Mouse (Mus musculus) limb, embryonic 15.5 days (tissue): ENCODE results near the gene Cltb. TPM values are rescaled to one million over a fixed set of nuclear protein-coding genes. Genes with fewer than 3 reads are reported as not detected.
A peak's percentile ranks its signal among the peaks of the same experiment; 100 is the strongest.

Experiments used
- ATAC-seq: fragments of 200-750 bp; cut with Nextera tagmentation; 2 replicates; pipeline ENCODE4 v1.8.0; 2017; ENCODE audit warnings: low read depth, moderate TSS enrichment; ENCODE audit not compliant: insufficient number of reproducible peaks, low FRiP score, low TSS enrichment
- H3K27ac ChIP-seq: fragments of 300-500 bp; sonication (generic); 2 replicates; pipeline ENCODE4 v1.5.1; 2015; ENCODE audit warnings: moderate library complexity, mild to moderate bottlenecking, inconsistent platforms
- H3K27me3 ChIP-seq: fragments of 300-500 bp; sonication (generic); 2 replicates; pipeline ENCODE4 v1.6.1; 2015; ENCODE audit warnings: inconsistent platforms
- H3K36me3 ChIP-seq: fragments of 300-500 bp; sonication (generic); 2 replicates; pipeline ENCODE4 v1.6.1; 2015; ENCODE audit warnings: inconsistent platforms
- H3K4me1 ChIP-seq: fragments of 300-500 bp; sonication (generic); 2 replicates; pipeline ENCODE4 v1.6.1; 2015; ENCODE audit warnings: inconsistent platforms
- H3K4me2 ChIP-seq: fragments of 300-500 bp; sonication (generic); 2 replicates; pipeline ENCODE4 v1.6.1; 2015; ENCODE audit warnings: mild to moderate bottlenecking, inconsistent platforms
- H3K4me3 ChIP-seq: fragments of 300-500 bp; sonication (generic); 2 replicates; pipeline ENCODE4 v1.5.1; 2015; ENCODE audit warnings: mild to moderate bottlenecking, inconsistent platforms
- H3K9ac ChIP-seq: fragments of 300-500 bp; sonication (generic); 2 replicates; pipeline ENCODE4 v1.6.1; 2015; ENCODE audit warnings: inconsistent platforms
- H3K9me3 ChIP-seq: fragments of 300-500 bp; sonication (generic); 2 replicates; pipeline ENCODE4 v1.6.1; 2016; ENCODE audit warnings: inconsistent platforms
- WGBS: fragments of 180-500 bp; shearing (Covaris S2); methylation state at CpG from one replicate; pipeline ENCODE4 v1.1.7; 2015; 5-methylcytosine and 5-hydroxymethylcytosine counted together
- polyA plus RNA-seq: library from polyadenylated mRNA; unstranded; fragments of >200 nt; fragmentation: Nextera tagmentation; extraction: Ambion mirVana; gene quantifications from 2 replicates; pipeline ENCODE4 v1.2.1, GENCODE M21; 2015

Gene Cltb
- polyA plus RNA-seq, 1 experiment from 2014 or later = 87.6 TPM

DNA sequence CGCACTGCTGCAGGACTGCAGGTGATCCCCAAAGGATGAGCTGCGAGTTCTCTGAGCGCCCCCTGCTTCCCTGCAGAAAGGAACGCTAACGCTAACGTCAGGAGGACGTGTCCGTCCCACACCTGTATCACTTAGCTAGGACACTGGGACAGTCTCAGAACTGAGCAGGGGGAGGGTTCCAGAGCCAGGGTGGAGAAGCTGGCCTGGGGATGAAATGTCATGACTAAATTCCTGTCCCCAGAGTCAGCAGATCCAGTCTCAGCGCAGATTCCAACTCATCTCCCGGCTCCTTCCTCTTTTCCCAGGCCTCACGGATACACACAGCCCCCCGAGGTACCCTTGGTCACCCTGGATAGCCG, 552 bp downstream of the Cltb start:
- Histone ChIP-seq H3K27me3 (no peaks in the 10 kb centered on the region), H3K4me3 (peak overlapping the region; percentile 76), H3K4me1 (peaks cover 21% of the 10 kb centered on the region), H3K36me3 (peaks cover 5% of the 10 kb centered on the region), H3K27ac (peak overlapping the region; percentile 65), H3K4me2 (peak overlapping the region; percentile 93), H3K9me3 (no peaks in the 10 kb centered on the region), H3K9ac (peak overlapping the region; percentile 79)
- ATAC-seq = no peak
- WGBS = 12% methylated on average over 13 of the region's 13 CpGs

- Histone ChIP-seq H3K27me3 (no peaks in the 10 kb centered on the region), H3K4me1 (peaks cover 25% of the 10 kb centered on the region), H3K36me3 (peaks cover 12% of the 10 kb centered on the region), H3K9ac (no peak overlapping the region), H3K4me3 (no peak overlapping the region), H3K9me3 (no peaks in the 10 kb centered on the region), H3K4me2 (no peak overlapping the region), H3K27ac (no peak overlapping the region)
- 30% methylated on average over 1 of the region's 1 CpGs for WGBS
- no peak for ATAC-seq
Measured at GRCm38 (mm10) chr13:54609301-54609700, 1.8 kb downstream of the Cltb start.

DNA sequence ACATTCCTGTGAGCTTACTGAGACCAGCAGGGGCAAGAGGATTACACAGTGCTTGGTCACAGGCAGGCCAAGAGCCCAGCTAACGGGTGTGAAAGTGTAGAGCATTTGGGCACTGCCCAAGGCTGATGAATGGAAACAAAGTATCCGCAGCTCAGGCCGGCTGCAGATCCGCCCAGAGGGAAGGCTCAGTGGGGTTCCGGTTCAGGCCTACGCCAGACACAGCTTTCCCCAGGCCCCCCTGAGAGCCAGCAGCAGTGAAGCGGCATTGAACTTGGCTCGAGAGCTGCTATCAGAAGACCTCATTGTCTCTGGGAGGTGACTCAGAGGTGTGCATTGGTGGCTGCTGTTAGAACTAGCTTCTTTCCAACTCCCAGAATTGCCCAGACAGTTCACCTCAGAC, 2.5 kb downstream of the Cltb start:
- no peak for ATAC-seq
- no peak overlapping the region for H3K4me3 ChIP-seq
- H3K9me3 ChIP-seq = no peaks in the 10 kb centered on the region
- 31% methylated on average over 8 of the region's 8 CpGs for WGBS
- H3K27ac ChIP-seq = no peak overlapping the region; the same call in 1 of the 2 replicates
- peaks cover 15% of the 10 kb centered on the region for H3K36me3 ChIP-seq
- H3K4me2 ChIP-seq = no peak overlapping the region
- peaks cover 29% of the 10 kb centered on the region for H3K4me1 ChIP-seq
- no peaks in the 10 kb centered on the region for H3K27me3 ChIP-seq
- H3K9ac ChIP-seq = no peak overlapping the region

DNA sequence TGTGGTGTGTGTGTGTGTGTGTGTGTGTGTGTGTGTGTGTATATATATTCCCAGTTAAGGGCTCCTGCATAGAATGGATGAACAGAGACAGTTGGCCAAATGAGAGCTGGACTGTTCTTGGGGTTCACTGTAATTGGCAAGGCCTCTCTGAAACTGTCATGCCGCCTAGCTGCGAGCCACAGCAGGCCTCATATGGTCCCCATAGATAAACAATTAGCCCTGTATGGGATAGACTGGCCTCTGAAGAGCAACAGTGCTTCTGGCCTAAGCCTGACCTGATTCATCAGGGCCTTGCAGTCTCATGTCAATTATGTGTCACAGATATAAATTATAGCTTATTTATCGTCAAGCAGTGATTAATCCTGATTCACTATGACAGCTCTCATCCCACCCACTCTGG, 3.1 kb downstream of the Cltb start:
- H3K4me1 ChIP-seq = peaks cover 29% of the 10 kb centered on the region
- no peak overlapping the region for H3K4me3 ChIP-seq
- H3K9me3 ChIP-seq = no peaks in the 10 kb centered on the region
- H3K4me2 ChIP-seq = no peak overlapping the region
- 81% methylated on average over 3 of the region's 3 CpGs for WGBS
- H3K36me3 ChIP-seq = peaks cover 15% of the 10 kb centered on the region
- ATAC-seq = no peak
- H3K27me3 ChIP-seq = no peaks in the 10 kb centered on the region
- H3K27ac ChIP-seq = no peak overlapping the region
- no peak overlapping the region for H3K9ac ChIP-seq

DNA sequence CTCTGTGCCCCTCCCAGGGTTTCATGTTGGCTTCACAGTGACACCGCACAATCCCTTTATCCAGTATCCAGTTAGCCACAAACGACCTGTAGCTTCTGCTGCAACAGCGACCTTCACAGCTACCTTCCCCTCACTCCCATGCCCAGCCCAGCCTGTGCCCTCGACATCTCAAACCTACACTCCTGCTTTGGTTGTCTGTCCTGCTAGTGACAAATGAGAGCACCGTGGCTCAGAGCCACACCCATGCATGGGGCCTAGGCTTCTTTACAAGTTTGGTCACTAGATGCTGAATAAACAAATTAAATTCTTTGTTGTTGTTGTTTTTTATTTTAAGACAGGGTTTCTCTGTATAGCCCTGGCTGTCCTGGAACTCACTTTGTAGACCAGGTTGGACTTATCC, 3.9 kb downstream of the Cltb start:
- Histone ChIP-seq H3K4me1 (peaks cover 29% of the 10 kb centered on the region), H3K36me3 (peaks cover 15% of the 10 kb centered on the region), H3K4me2 (no peak overlapping the region), H3K4me3 (no peak overlapping the region), H3K27me3 (no peaks in the 10 kb centered on the region), H3K27ac (no peak overlapping the region; the same call in 1 of the 2 replicates), H3K9ac (no peak overlapping the region), H3K9me3 (no peaks in the 10 kb centered on the region)
- no peak for ATAC-seq
- WGBS = 62% methylated on average over 5 of the region's 5 CpGs

DNA sequence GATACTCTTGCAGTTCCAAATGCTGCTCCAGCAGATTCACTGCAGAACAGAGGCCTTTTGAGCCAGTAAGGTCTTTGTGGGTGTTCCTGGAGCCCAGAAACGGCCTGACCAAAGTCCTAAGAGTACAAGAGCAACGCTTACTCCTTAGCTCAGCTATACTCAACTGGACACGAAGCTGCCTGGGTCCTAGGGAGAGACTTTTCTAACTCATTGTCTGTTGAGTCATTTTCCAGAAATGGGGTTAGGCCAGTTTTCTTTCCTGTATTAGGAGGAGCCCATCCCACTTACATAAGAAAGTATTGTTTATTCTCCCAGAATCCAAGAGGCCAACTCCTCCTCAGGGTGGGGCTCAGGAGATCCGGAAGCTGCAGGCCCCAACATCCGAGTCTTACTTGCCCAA, 5.7 kb downstream of the Cltb start:
- no peak overlapping the region for H3K9ac ChIP-seq
- WGBS = 64% methylated on average over 5 of the region's 5 CpGs
- no peak for ATAC-seq
- peaks cover 18% of the 10 kb centered on the region for H3K4me1 ChIP-seq
- H3K9me3 ChIP-seq = no peaks in the 10 kb centered on the region
- H3K4me2 ChIP-seq = no peak overlapping the region
- H3K36me3 ChIP-seq = peaks cover 18% of the 10 kb centered on the region
- H3K27ac ChIP-seq = no peak overlapping the region
- no peaks in the 10 kb centered on the region for H3K27me3 ChIP-seq
- no peak overlapping the region for H3K4me3 ChIP-seq

- WGBS = 67% methylated on average over 4 of the region's 4 CpGs
- Histone ChIP-seq H3K27me3 (no peaks in the 10 kb centered on the region), H3K27ac (no peak overlapping the region), H3K4me1 (peaks cover 16% of the 10 kb centered on the region), H3K4me2 (no peak overlapping the region), H3K9me3 (no peaks in the 10 kb centered on the region), H3K36me3 (peaks cover 24% of the 10 kb centered on the region), H3K4me3 (no peak overlapping the region), H3K9ac (no peak overlapping the region)
- no peak for ATAC-seq
Measured at GRCm38 (mm10) chr13:54604221-54604620, 6.9 kb downstream of the Cltb start.

DNA sequence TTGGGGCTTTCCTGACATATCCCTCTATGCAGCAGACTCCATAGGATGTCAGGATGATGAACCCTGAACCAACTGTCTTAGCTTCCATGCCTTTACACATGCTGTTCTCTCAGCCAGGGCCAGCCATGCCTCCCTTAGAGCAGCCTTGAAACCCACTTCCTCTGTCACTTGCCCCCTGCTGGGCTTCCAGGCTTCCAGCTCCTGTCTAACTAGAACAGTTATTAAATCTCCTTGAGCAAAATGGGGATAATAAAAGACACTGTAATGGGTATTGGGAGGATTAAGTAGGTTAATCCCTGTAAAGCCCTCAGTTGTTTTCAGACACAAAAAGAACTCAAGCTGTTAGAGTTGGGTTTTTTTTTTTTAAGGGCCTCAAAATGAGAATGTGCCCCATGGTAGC, 7.6 kb downstream of the Cltb start:
- Histone ChIP-seq H3K4me3 (no peak overlapping the region), H3K27ac (peak overlapping the region; percentile 7; the same call in 1 of the 2 replicates), H3K4me1 (peaks cover 9% of the 10 kb centered on the region; the same call in 1 of the 2 replicates), H3K9me3 (no peaks in the 10 kb centered on the region), H3K27me3 (no peaks in the 10 kb centered on the region), H3K36me3 (peaks cover 31% of the 10 kb centered on the region), H3K9ac (no peak overlapping the region), H3K4me2 (no peak overlapping the region)
- no peak for ATAC-seq

- Histone ChIP-seq H3K4me2 (no peak overlapping the region), H3K27ac (no peak overlapping the region), H3K27me3 (no peaks in the 10 kb centered on the region), H3K9me3 (no peaks in the 10 kb centered on the region), H3K4me1 (peaks cover 8% of the 10 kb centered on the region; the same call in 1 of the 2 replicates), H3K4me3 (no peak overlapping the region), H3K9ac (no peak overlapping the region), H3K36me3 (peaks cover 39% of the 10 kb centered on the region)
- no peak for ATAC-seq
- 10% methylated on average over 3 of the region's 3 CpGs for WGBS
Measured at GRCm38 (mm10) chr13:54602639-54603111, 8.5 kb downstream of the Cltb start.

GRCm38 (mm10) chr13:54598622-54599143, 12.5 kb downstream of the Cltb start:
- peaks cover 10% of the 10 kb centered on the region for H3K4me1 ChIP-seq
- peaks cover 46% of the 10 kb centered on the region for H3K36me3 ChIP-seq
- H3K4me3 ChIP-seq = no peak overlapping the region
- no peak for ATAC-seq
- no peak overlapping the region for H3K9ac ChIP-seq
- 86% methylated on average over 12 of the region's 12 CpGs for WGBS
- H3K27me3 ChIP-seq = no peaks in the 10 kb centered on the region
- no peaks in the 10 kb centered on the region for H3K9me3 ChIP-seq
- no peak overlapping the region for H3K27ac ChIP-seq
- H3K4me2 ChIP-seq = no peak overlapping the region

GRCm38 (mm10) chr13:54596870-54597269, 14.3 kb downstream of the Cltb start:
- Histone ChIP-seq H3K9ac (no peak overlapping the region), H3K36me3 (peaks cover 52% of the 10 kb centered on the region), H3K9me3 (no peaks in the 10 kb centered on the region), H3K4me1 (peaks cover 10% of the 10 kb centered on the region), H3K4me2 (no peak overlapping the region), H3K27ac (peak overlapping the region; percentile 38), H3K27me3 (no peaks in the 10 kb centered on the region), H3K4me3 (no peak overlapping the region)
- ATAC-seq = 0 out of 2 replicates have a peak, but pooled peaks have one; percentile 11
- 60% methylated on average over 5 of the region's 5 CpGs for WGBS

DNA sequence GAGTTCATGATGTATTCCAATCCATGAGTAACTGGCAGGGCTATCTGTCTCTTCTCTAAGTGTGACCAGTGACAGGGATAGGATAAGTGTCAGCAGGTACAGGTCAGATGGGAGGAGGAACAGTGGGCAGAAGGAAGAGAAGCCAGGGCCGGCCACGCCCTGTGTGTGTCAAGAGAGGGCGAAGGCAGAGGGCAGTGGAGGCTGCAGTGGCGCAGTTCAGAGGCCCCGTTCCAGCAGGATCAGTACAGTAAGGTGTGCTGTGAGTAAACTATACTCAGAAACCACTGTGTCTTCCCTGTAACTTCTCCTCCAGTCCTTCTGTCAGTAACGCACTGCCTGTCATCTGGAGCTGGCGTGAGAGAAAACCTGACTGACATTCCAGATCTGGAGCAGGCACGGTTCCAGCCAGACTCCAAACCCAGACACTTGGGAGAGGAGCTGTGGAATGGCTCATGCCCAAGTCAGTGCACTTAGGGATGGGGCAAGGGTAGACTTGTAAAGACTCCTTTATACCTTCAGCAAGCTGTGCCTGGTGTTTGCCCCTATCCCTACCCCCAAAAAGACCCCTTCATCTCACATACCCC, 14.9 kb downstream of the Cltb start:
- peak; percentile 31; the same call in 1 of the 2 replicates for ATAC-seq
- no peak overlapping the region for H3K4me3 ChIP-seq
- peak overlapping the region; percentile 38; the same call in 1 of the 2 replicates for H3K27ac ChIP-seq
- no peaks in the 10 kb centered on the region for H3K27me3 ChIP-seq
- 66% methylated on average over 8 of the region's 8 CpGs for WGBS
- H3K4me1 ChIP-seq = peaks cover 17% of the 10 kb centered on the region
- peaks cover 52% of the 10 kb centered on the region for H3K36me3 ChIP-seq
- no peak overlapping the region for H3K4me2 ChIP-seq
- H3K9me3 ChIP-seq = no peaks in the 10 kb centered on the region
- H3K9ac ChIP-seq = no peak overlapping the region
